In genomic region chr17:64915025-64915424, GRCm38 (mm10) we compare ENCODE assay signal across 10 mouse cellular contexts.
A peak's percentile ranks its signal among the peaks of the same experiment; 100 is the strongest.
DNase-seq lines count a peak whose midpoint lies in the region; ATAC-seq and TF ChIP-seq lines count a peak whose summit lies in the region.
"Had no signal": no experiment of that assay in that cellular context is flagged by ENCODE, and none has a peak within 500 bp of the region (broad histone marks: within the 10 kb centered on the region; RNA-seq: fewer than 3 reads in every experiment).

No protein-coding gene starts in this region.

- H3K4me3 ChIP-seq in lung, postnatal 0 days (ENCODE audit: low read depth, low read length): no peak overlapping the region
- no peak overlapping the region for H3K4me3 ChIP-seq in hindbrain, postnatal 0 days (ENCODE audit: low read length)
- no peak overlapping the region for H3K4me3 ChIP-seq in thymus, adult 2 months (ENCODE audit: control insufficient read depth, insufficient read depth, low read length)

- no peaks in the 10 kb centered on the region for H3K27me3 ChIP-seq in lung, postnatal 0 days (replicated peaks; ENCODE audit: insufficient read depth, low read length)
- no peaks in the 10 kb centered on the region for H3K27me3 ChIP-seq in hindbrain, postnatal 0 days (ENCODE audit: insufficient read depth, low read length)
- H3K27me3 ChIP-seq in thymus, adult 2 months (ENCODE audit: control insufficient read depth, insufficient read depth, low read length): no peaks in the 10 kb centered on the region

- peak; percentile 14 for DNase-seq in adrenal gland, adult 2 months
- DNase-seq in adrenal gland, postnatal 4 days (ENCODE audit: low spot score in 2 of 2): no peak
- DNase-seq in lung, adult 18-20 months: peak; percentile 7 to 26
- no peak for DNase-seq in lung, postnatal 0 days (ENCODE audit: low spot score)
- DNase-seq in hindbrain, postnatal 0 days (ENCODE audit: low spot score): peak; percentile 29
- peak; percentile 53 for DNase-seq in skeletal muscle tissue, adult 2 months (ENCODE audit: low read depth, low spot score)
- no peak for DNase-seq in thymus, adult 2 months
- no peak for DNase-seq in thymus, postnatal 4 days
- DNase-seq: right cerebral cortex, postnatal 25 days had no signal

- no peak overlapping the region for H3K9ac ChIP-seq in lung, postnatal 0 days (replicated peaks; ENCODE audit: low read depth)
- H3K9ac ChIP-seq in hindbrain, postnatal 0 days (replicated peaks; ENCODE audit: low read length): no peak overlapping the region

- no peaks in the 10 kb centered on the region for H3K9me3 ChIP-seq in lung, postnatal 0 days (ENCODE audit: low read length)
- no peaks in the 10 kb centered on the region for H3K9me3 ChIP-seq in hindbrain, postnatal 0 days (ENCODE audit: low read length)

- no peak overlapping the region for H3K27ac ChIP-seq in lung, postnatal 0 days (ENCODE audit: low read length)
- H3K27ac ChIP-seq in hindbrain, postnatal 0 days: 0 out of 2 replicates have a peak overlapping the region, but pooled peaks have one; percentile 36
- H3K27ac ChIP-seq in thymus, adult 2 months (ENCODE audit: control insufficient read depth, insufficient read depth, low read length): no peak overlapping the region

- no peak overlapping the region for H3K4me2 ChIP-seq in lung, postnatal 0 days (replicated peaks; ENCODE audit: low read depth, low read length)
- no peak overlapping the region for H3K4me2 ChIP-seq in hindbrain, postnatal 0 days (ENCODE audit: low read depth, low read length)
- H3K4me2 ChIP-seq: liver, embryonic 11.5 days had no signal

- H3K36me3 ChIP-seq in lung, postnatal 0 days (ENCODE audit: insufficient read depth, low read length): no peaks in the 10 kb centered on the region
- no peaks in the 10 kb centered on the region for H3K36me3 ChIP-seq in hindbrain, postnatal 0 days (ENCODE audit: insufficient read depth, low read length)
- no peaks in the 10 kb centered on the region for H3K36me3 ChIP-seq in thymus, adult 2 months (ENCODE audit: control insufficient read depth, insufficient read depth, low read length)

- no peak for TF ChIP-seq POLR2A in thymus, adult 2 months (IDR thresholded peaks at IDR 0.05; ENCODE audit: control insufficient read depth, extremely low read depth, insufficient read depth, low read length, poor library complexity)

- no peak for TF ChIP-seq EP300 in lung, postnatal 0 days (IDR thresholded peaks at IDR 0.05)

- WGBS in lung, postnatal 0 days: 27% methylated on average over 4 of the region's 4 CpGs
- WGBS in hindbrain, postnatal 0 days: 22% methylated on average over 4 of the region's 4 CpGs
- 72% methylated on average over 4 of the region's 4 CpGs for WGBS in thymus, adult 2 months

- no peak for TF ChIP-seq CTCF in lung, postnatal 0 days (IDR thresholded peaks at IDR 0.05)
- TF ChIP-seq CTCF in hindbrain, postnatal 0 days (IDR thresholded peaks at IDR 0.05; ENCODE audit: low read depth): no peak
- TF ChIP-seq CTCF in thymus, adult 2 months (IDR thresholded peaks at IDR 0.05; ENCODE audit: borderline replicate concordance, control insufficient read depth, extremely low read depth, insufficient read depth, low read length, poor library complexity): no peak

- ATAC-seq in lung, postnatal 0 days: no peak
- peak; percentile 53; the same call in 1 of the 2 replicates for ATAC-seq in hindbrain, postnatal 0 days

- H3K4me1 ChIP-seq in lung, postnatal 0 days (ENCODE audit: insufficient read depth, low read depth, low read length): no peaks in the 10 kb centered on the region
- peaks cover 5% of the 10 kb centered on the region; the same call in 1 of the 2 replicates for H3K4me1 ChIP-seq in hindbrain, postnatal 0 days (ENCODE audit: insufficient read depth, low read length)
- no peaks in the 10 kb centered on the region for H3K4me1 ChIP-seq in thymus, adult 2 months (replicated peaks; ENCODE audit: control insufficient read depth, insufficient read depth, low read length)

Comparison
In these comparisons a context has a peak if more than half of its experiments do, and no peak if none do; other contexts are left out.
1. DNase-seq: peak in adrenal gland, adult 2 months (single experiment), lung, adult 18-20 months (2 of 2), hindbrain, postnatal 0 days (single experiment) and skeletal muscle tissue, adult 2 months (single experiment); none in adrenal gland, postnatal 4 days (0 of 2), lung, postnatal 0 days (single experiment), thymus, adult 2 months (single experiment) and thymus, postnatal 4 days (single experiment).